Mouse (Mus musculus) liver, adult 2 months (tissue): ENCODE results near the gene Slc2a4.

ENCODE experiments used
- CTCF ChIP-seq: fragments of 200-500 bp; IDR thresholded peaks from 2 replicates; pipeline ENCODE4 v1.5.1; 2011; ENCODE audit warnings: low read depth, low read length, control low read depth
- POLR2A ChIP-seq: fragments of 200-500 bp; IDR thresholded peaks from 2 replicates; pipeline ENCODE4 v1.6.1; 2011; ENCODE audit warnings: low read length, control low read depth; ENCODE audit not compliant: insufficient read depth; ENCODE audit errors: extremely low read depth

GRCm38 (mm10) chr11:69922796-69923195 lies 25.2 kb downstream of the Slc2a4 start:
- TF ChIP-seq POLR2A (no peak), CTCF (no peak)
